12 mouse cellular contexts compared by ENCODE assay signal in the genomic region with DNA sequence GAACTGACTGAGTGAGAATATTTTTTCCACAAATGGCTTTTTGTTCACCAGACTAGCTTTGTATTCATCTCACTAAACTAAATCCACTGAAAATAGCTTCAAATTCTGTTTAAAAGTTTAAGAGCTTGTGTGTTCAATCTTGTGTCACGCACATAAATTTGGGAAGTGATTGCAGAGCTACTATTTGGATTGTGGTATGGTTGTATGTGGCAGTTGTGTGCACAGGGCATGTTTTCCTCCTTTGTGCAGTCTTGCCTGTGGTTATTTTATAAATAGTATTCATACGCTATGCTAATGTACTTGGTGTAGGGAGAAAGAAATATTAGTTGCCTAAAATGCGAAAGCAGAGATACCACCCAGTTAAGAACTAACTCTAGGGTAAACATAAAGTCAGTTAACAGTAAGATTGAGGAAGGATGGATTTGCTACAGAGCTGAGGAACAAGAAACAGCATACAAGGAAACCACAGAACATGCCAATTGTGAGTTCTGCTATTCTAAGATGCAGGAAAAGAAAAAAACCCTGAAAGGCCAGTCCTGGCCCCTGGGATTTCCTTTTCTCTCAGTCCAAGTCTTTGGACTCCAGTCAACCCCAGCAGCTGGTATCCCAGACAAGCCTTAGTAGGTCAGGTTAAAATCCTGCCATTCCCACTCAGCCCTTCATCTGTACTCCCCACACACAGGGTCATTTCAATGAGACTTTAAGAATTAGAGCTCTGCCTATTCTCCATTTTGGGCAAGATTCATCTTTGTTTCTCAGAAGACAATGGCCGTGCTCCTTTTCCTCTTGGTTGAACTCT.
DNase-seq lines count a peak whose midpoint lies in the region; ATAC-seq lines count a peak whose summit lies in the region.
"Had no signal": no experiment of that assay in that cellular context is flagged by ENCODE, and none has a peak within 500 bp of the region (broad histone marks: within the 10 kb centered on the region; RNA-seq: fewer than 3 reads in every experiment).

No protein-coding gene starts in this region.

- intact Hi-C loops in heart, postnatal 36 days (cut with DNase I): no loop called here

- peak; percentile 89 for ATAC-seq in megakaryocyte progenitor cell, adult 5-6 weeks (replicated peaks; ENCODE audit: poor library complexity)
- ATAC-seq: inflammation-experienced regulatory T-cells, adult 6 months had no signal

- DNase-seq in gastrocnemius, postnatal 25 days: peak; percentile 11
- DNase-seq in gastrocnemius, postnatal 4 days (ENCODE audit: low spot score in 2 of 2): no peak
- DNase-seq in right cerebral cortex, adult 18-20 months: peak; percentile 2
- DNase-seq in right cerebral cortex, postnatal 36 days (ENCODE audit: low spot score in 2 of 2): no peak
- peak; percentile 2 to 5 for DNase-seq in heart, postnatal 36 days
- no peak for DNase-seq in c-Kit-positive CD71-positive TER-119-positive erythroid progenitor cells, embryonic 14.5 days (ENCODE audit: low spot score)
- no peak for DNase-seq in MN1 (ENCODE audit: low spot score)
- DNase-seq: adrenal gland, postnatal 36 days; embryo, embryonic 11 days; lung, postnatal 14 days had no signal

Comparison
In these comparisons a context has a peak if more than half of its experiments do, and no peak if none do; other contexts are left out.
1. DNase-seq: peak in gastrocnemius, postnatal 25 days (single experiment), right cerebral cortex, adult 18-20 months (single experiment) and heart, postnatal 36 days (2 of 2); none in gastrocnemius, postnatal 4 days (0 of 2), right cerebral cortex, postnatal 36 days (0 of 2), c-Kit-positive CD71-positive TER-119-positive erythroid progenitor cells, embryonic 14.5 days (single experiment) and MN1 (single experiment).